Mouse (Mus musculus) stomach, embryonic 14.5 days (tissue): ENCODE results near the gene Rimklb. TPM values are rescaled to one million over a fixed set of nuclear protein-coding genes. Genes with fewer than 3 reads are reported as not detected.

Source experiments
- ATAC-seq: fragments of 200-750 bp; cut with Nextera tagmentation; 2 replicates; pipeline ENCODE4 v1.8.0; 2017; ENCODE audit warnings: low read depth, moderate TSS enrichment; ENCODE audit not compliant: insufficient number of reproducible peaks, insufficient read depth, low FRiP score
- H3K27ac ChIP-seq: fragments of 300-500 bp; sonication (generic); 2 replicates; pipeline ENCODE4 v1.5.1; 2014; ENCODE audit warnings: mild to moderate bottlenecking, low read length, moderate library complexity, mixed read lengths
- H3K27me3 ChIP-seq: fragments of 300-500 bp; sonication (generic); 2 replicates; pipeline ENCODE4 v1.6.1; 2014; ENCODE audit warnings: low read length, control low read depth, mixed read lengths; ENCODE audit not compliant: control insufficient read depth, insufficient read depth
- H3K36me3 ChIP-seq: fragments of 300-500 bp; sonication (generic); 2 replicates; pipeline ENCODE4 v1.6.1; 2014; ENCODE audit warnings: mild to moderate bottlenecking, control low read depth, low read length, moderate library complexity, mixed read lengths; ENCODE audit not compliant: control insufficient read depth, insufficient read depth
- H3K4me1 ChIP-seq: fragments of 300-500 bp; sonication (generic); 2 replicates; pipeline ENCODE4 v1.6.1; 2014; ENCODE audit warnings: low read length, control low read depth, mixed read lengths; ENCODE audit not compliant: control insufficient read depth, insufficient read depth
- H3K4me2 ChIP-seq: fragments of 300-500 bp; sonication (generic); replicated peaks from 2 replicates; pipeline ENCODE4 v1.6.1; 2014; ENCODE audit warnings: low read depth, low read length, control low read depth
- H3K4me3 ChIP-seq: fragments of 300-500 bp; sonication (generic); 2 replicates; pipeline ENCODE4 v1.5.1; 2014; ENCODE audit warnings: low read depth, low read length, control low read depth
- H3K9ac ChIP-seq: fragments of 300-500 bp; sonication (generic); replicated peaks from 2 replicates; pipeline ENCODE4 v1.6.1; 2014; ENCODE audit warnings: low read depth, mild to moderate bottlenecking, control low read depth, low read length, moderate library complexity, mixed read lengths
- H3K9me3 ChIP-seq: fragments of 300-500 bp; sonication (generic); 2 replicates; pipeline ENCODE4 v1.6.1; 2016; ENCODE audit warnings: low read depth, low read length, control low read depth; ENCODE audit not compliant: control insufficient read depth
- WGBS: fragments of 180-500 bp; shearing (Covaris S2); extraction: QIAGEN DNeasy Blood & Tissue Kit; methylation state at CpG from one replicate; pipeline ENCODE4 v1.1.7; 2014; 5-methylcytosine and 5-hydroxymethylcytosine counted together
- polyA plus RNA-seq: library from polyadenylated mRNA; unstranded; fragments of >200 nt; fragmentation: Nextera tagmentation; extraction: Ambion mirVana; gene quantifications from 2 replicates; pipeline ENCODE4 v1.2.1, GENCODE M21; 2014

The Rimklb gene
- polyA plus RNA-seq, 1 experiment from 2014 or later = 22.9 TPM

DNA sequence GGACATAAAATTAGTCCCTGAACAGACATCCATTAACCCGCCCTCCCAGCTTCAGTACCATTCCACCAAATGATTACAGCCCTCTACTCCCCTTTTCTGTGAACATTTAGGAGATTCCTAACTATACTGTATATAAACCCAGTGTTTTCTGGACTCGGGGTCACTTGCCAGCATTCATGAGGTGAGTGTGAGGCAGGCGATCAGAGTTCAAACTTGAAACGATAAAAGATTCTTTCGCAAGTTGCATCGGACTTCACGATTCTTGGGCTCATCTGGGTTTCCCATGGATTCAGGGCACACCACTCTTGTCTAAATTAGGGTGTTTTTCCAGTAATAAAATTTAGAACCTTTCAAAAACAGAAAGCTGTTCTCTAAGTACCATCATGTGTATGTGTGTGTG lies 71.1 kb downstream of the Rimklb start:
- no peak for ATAC-seq
- WGBS = 85% methylated on average over 7 of the region's 7 CpGs

DNA sequence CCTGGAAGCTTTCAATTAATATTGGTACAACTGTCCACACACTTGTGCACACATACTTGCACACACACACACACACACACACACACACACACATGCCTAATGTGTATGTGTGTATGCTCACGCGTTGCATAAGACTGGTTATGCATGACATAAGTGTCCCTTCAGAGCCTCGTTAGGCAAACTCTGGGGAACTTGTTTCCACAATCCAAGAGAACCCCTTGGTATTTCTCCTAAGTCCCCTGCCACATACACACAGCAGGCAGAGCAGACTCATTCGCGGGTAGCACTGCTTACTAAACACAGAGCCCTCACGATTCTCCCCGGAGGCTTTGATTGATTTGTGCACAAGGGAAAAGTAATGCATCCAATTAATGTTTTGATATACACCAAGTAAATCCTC lies 81.5 kb downstream of the Rimklb start:
- WGBS = 73% methylated on average over 7 of the region's 7 CpGs
- H3K27me3 ChIP-seq = no peaks in the 10 kb centered on the region

More for the DNA sequence above, 71.1 kb downstream of the Rimklb start:
- no peak overlapping the region for H3K27ac ChIP-seq
- no peak overlapping the region for H3K4me3 ChIP-seq
- H3K27me3 ChIP-seq = no peaks in the 10 kb centered on the region
- no peak overlapping the region for H3K4me2 ChIP-seq
- H3K9ac ChIP-seq = no peak overlapping the region
- no peaks in the 10 kb centered on the region for H3K4me1 ChIP-seq
- H3K36me3 ChIP-seq = no peaks in the 10 kb centered on the region
- H3K9me3 ChIP-seq = no peaks in the 10 kb centered on the region

DNA sequence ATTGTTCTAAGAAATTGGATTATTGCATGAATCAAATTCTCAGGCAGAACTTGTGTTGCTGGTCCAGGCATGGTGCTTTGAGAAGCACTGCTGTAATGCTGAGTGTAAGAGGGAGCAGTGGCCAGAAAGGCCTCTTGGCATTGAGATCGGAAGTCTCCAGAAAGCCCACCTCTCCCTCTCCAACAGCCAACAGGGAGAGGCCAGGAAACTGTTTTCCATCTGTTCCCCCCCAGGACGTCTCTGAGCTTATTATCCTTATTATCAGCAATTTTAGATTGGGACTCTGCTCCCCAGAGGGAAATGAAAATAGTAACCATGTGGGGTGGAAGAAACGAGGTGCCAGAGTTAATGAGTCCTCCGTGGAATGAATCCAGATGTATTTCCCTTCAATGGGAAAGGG lies 82.2 kb downstream of the Rimklb start:
- WGBS = 61% methylated on average over 4 of the region's 4 CpGs
- no peaks in the 10 kb centered on the region for H3K36me3 ChIP-seq
- H3K27me3 ChIP-seq = no peaks in the 10 kb centered on the region
- no peaks in the 10 kb centered on the region for H3K9me3 ChIP-seq
- no peak overlapping the region for H3K4me2 ChIP-seq
- H3K4me1 ChIP-seq = no peaks in the 10 kb centered on the region
- H3K27ac ChIP-seq = no peak overlapping the region
- no peak overlapping the region for H3K9ac ChIP-seq
- H3K4me3 ChIP-seq = no peak overlapping the region
- no peak for ATAC-seq

More for the DNA sequence above, 81.5 kb downstream of the Rimklb start:
- H3K36me3 ChIP-seq = no peaks in the 10 kb centered on the region
- no peak overlapping the region for H3K4me2 ChIP-seq
- no peak overlapping the region for H3K27ac ChIP-seq
- no peak overlapping the region for H3K9ac ChIP-seq
- no peak for ATAC-seq
- H3K4me1 ChIP-seq = no peaks in the 10 kb centered on the region
- no peak overlapping the region for H3K4me3 ChIP-seq
- no peaks in the 10 kb centered on the region for H3K9me3 ChIP-seq

DNA sequence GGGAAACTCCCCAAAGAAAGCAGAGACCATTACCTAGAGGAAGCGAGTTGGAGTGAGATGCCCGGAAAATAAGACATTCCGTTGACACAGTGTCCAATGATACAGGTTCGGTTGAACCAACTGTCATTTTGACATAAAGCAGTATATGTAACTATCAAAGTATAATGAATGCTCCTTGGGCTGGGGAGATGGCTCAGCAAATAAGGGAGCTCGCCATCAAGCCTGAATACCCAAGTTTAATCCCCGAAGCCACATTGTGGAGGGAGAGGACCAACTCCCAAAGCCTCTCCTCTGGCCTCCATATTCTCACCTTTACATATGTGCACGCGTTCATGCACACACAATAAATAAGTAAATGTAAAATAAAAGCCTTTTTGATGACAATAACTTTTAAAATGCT lies 87.3 kb downstream of the Rimklb start:
- 80% methylated on average over 8 of the region's 8 CpGs for WGBS
- no peak overlapping the region for H3K4me3 ChIP-seq

DNA sequence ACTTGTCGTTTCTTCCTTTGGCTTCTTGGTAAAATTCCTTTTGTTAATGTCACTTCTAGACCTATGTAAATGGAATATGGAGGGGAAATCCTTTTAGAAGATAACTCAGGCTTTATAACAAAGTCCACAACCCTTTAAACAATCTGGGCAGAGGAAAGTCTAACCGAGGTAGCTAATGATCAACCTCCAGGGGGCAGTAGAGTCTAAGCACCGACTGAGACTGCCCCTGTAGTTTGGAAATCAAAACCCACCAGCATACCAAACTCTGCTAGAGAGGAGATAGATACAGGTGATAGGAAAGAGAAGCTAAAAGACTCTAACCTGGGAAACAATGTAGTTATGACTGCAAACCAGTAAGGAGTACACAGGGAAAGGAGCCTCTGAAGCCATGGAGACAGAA lies 96.3 kb downstream of the Rimklb start:
- H3K9ac ChIP-seq = no peak overlapping the region
- no peaks in the 10 kb centered on the region for H3K9me3 ChIP-seq
- no peaks in the 10 kb centered on the region for H3K4me1 ChIP-seq
- ATAC-seq = no peak
- H3K4me3 ChIP-seq = no peak overlapping the region
- WGBS = 12% methylated on average over 3 of the region's 3 CpGs
- no peak overlapping the region for H3K4me2 ChIP-seq
- H3K27ac ChIP-seq = no peak overlapping the region
- no peaks in the 10 kb centered on the region for H3K27me3 ChIP-seq
- H3K36me3 ChIP-seq = no peaks in the 10 kb centered on the region

More for the DNA sequence above, 87.3 kb downstream of the Rimklb start:
- Histone ChIP-seq H3K4me1 (no peaks in the 10 kb centered on the region), H3K36me3 (no peaks in the 10 kb centered on the region), H3K27me3 (no peaks in the 10 kb centered on the region), H3K9ac (no peak overlapping the region), H3K27ac (no peak overlapping the region), H3K9me3 (no peaks in the 10 kb centered on the region), H3K4me2 (no peak overlapping the region)
- no peak for ATAC-seq

DNA sequence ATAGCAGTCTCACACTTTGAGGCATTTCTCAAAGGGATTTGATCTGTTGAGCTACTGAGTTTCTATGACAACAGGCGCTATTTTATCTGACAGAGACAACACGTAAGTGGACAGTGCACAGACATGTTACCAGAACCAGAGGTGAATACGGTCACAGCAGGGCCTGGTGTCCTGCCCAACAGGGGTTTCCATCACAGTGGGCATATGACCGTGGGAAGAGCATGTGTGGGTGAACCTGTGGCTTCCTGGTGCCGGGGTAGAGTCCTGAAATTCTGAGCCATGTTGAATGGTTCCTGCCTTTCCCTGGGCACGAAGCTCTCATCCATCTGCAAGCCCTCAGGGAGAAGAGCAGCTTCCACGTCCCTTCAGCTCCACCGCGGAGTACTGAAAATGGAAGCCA lies 98.3 kb downstream of the Rimklb start:
- no peaks in the 10 kb centered on the region for H3K27me3 ChIP-seq
- ATAC-seq = no peak
- H3K4me3 ChIP-seq = no peak overlapping the region
- no peaks in the 10 kb centered on the region for H3K9me3 ChIP-seq
- no peaks in the 10 kb centered on the region for H3K4me1 ChIP-seq
- H3K27ac ChIP-seq = no peak overlapping the region
- WGBS = 83% methylated on average over 9 of the region's 9 CpGs
- no peaks in the 10 kb centered on the region for H3K36me3 ChIP-seq
- H3K4me2 ChIP-seq = no peak overlapping the region
- H3K9ac ChIP-seq = no peak overlapping the region

Other genes starting within 250 kb of the Rimklb start
- not detected in 2 replicates for gene Klrg1, start 215.9 kb downstream of the Rimklb start, polyA plus RNA-seq
- 108 and 118 TPM in 2 replicates for gene M6pr, start 190.0 kb downstream of the Rimklb start, polyA plus RNA-seq
- gene Phc1, start 158.2 kb downstream of the Rimklb start, polyA plus RNA-seq = 23.4 and 25.9 TPM in 2 replicates
- 20.5 and 21.1 TPM in 2 replicates for gene Mfap5, start 7.1 kb upstream of the Rimklb start, polyA plus RNA-seq
- not detected in 2 replicates for gene Aicda, start 55.0 kb upstream of the Rimklb start, polyA plus RNA-seq
- 3.9 and 4.6 TPM in 2 replicates for gene Apobec1, start 103.7 kb upstream of the Rimklb start, polyA plus RNA-seq
- gene Gdf3, start 111.3 kb upstream of the Rimklb start, polyA plus RNA-seq = not detected in 2 replicates
- not detected in 2 replicates for gene Dppa3, start 127.6 kb upstream of the Rimklb start, polyA plus RNA-seq
- 0.13 and 0.32 TPM in 2 replicates for gene Nanog, start 208.7 kb upstream of the Rimklb start, polyA plus RNA-seq